Mouse (Mus musculus): Measurements from ENCODE around the gene Arfgap3.
A peak's percentile ranks its signal among the peaks of the same experiment; 100 is the strongest.

- TF ChIP-seq POLR2A (IDR thresholded peaks at IDR 0.05; ENCODE audit: low read depth, low read length) = peak; percentile 68
- TF ChIP-seq CTCF (IDR thresholded peaks at IDR 0.05; ENCODE audit: borderline replicate concordance, insufficient read depth, low read length) = no peak
Observed at GRCm38 (mm10) chr15:83251176-83252004, 98.7 kb downstream of the Arfgap3 start, which contains the start of gene A4galt.
